Mouse (Mus musculus) frontal cortex, postnatal 10 days (tissue): ENCODE data around the gene Lrrc8d.
A peak's percentile ranks its signal among the peaks of the same experiment; 100 is the strongest.

ENCODE experiments used
- DNase-seq, 2 experiments: peaks; one replicate each; pipeline ENCODE4 v3.0.0; 2022; ENCODE audit warnings: low spot score in 2 of 2, mixed read lengths in 1 of 2

Lrrc8d gene

DNA sequence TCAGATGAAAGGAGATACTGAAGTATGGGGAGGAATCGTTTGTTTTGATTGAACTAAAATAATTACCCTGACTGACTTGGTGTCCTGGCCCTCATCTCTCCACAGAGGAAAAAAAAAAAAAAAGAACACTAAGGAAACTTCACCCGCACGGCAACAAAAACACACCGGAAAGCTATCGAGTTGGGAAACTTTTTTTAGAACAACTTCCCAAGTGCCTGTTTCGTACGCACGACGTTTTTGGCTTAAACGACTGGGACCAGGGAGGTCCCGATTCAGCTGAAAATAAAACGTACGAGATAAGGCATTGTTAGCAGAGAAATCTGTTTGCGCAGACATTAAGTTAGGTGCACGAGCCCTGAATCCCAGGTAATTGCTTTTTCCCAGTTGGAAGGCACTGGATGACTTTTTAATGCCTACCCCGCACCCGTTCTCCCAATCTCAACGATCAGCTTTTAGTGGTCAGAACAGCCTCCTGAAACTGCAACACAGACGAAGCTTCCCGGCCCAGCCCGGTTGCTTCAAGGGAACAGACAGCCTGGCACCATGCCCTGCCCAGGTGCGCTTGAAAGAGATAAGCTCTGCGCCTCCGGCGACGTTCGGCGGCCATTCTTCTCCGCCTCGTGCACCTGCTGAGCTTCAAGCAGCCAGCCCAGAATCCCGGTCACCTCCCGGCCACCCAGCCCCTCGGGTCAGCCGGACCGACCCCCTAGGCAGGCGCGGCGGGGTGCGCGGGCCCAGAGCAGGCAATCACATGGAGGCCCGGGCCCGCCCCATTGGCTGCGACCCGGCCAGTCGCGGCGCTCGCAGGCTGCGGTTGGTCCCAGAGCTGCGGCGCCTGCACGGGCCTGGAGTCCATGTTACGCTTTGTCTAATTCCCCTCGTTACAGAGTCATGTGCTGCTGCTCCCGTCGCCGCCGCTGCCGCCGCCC lies at the start of gene Lrrc8d:
Gene Lrrc8d (plus strand): TSS at position 829 of the 929 bp plus-strand sequence.
- peak; percentile 85 to 86 for DNase-seq

DNA sequence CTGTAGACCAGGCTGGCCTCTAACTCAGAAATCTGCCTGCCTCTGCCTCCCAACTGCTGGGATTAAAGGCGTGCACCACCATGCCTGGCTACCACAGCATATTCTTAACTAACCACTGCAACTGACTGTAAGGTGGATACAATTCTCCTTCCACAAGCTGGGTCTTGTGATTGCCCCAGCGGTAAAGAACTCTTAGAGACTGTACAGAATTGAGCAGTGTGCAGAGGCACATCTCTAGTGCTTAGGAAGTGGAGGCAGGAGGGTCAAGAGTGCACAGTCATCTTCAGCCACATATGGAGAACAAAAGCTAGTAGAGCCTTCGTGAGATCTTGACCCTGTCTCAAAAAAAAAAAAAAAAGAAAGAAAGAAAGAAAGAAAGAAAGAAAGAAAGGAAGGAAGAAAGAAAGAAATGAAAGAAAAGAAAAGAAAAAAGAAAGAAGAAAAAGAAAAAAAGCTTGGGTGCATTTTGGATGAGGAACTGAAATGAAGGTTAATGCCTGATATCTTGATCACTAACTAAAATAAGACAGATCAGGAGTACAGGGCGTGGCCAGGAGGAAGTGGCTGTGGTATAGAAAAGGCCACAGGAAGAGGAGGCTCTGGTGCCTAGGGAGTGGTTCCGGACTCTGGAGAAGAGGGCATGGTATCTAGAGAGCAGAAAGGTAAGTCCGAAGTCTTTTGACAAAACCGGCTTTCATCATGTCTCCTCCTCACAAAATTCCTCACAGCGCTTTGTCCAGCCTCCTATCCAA lies 48.9 kb upstream of the Lrrc8d start:
- no peak for DNase-seq

DNA sequence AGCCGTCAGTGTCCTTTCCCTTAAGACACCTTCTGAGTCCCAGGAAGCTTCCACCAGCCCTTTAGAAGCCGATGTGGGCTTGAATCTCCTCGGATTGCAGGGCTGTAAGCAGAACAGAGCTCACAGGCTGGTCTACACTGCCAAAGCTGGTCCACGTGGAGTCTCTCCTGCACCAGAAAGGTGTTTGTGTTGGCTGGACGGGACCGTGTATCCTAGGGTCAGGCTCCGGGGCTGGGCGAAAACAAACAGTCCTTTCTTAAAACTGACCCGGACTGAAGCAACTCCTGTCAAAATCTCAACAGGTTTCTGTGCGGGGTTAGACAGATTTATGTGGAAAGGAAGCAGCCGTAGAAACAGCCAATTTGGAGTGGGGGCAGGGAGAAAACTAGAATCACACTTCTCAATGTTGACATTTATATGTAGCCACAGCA lies 48.2 kb upstream of the Lrrc8d start:
- no peak for DNase-seq

DNA sequence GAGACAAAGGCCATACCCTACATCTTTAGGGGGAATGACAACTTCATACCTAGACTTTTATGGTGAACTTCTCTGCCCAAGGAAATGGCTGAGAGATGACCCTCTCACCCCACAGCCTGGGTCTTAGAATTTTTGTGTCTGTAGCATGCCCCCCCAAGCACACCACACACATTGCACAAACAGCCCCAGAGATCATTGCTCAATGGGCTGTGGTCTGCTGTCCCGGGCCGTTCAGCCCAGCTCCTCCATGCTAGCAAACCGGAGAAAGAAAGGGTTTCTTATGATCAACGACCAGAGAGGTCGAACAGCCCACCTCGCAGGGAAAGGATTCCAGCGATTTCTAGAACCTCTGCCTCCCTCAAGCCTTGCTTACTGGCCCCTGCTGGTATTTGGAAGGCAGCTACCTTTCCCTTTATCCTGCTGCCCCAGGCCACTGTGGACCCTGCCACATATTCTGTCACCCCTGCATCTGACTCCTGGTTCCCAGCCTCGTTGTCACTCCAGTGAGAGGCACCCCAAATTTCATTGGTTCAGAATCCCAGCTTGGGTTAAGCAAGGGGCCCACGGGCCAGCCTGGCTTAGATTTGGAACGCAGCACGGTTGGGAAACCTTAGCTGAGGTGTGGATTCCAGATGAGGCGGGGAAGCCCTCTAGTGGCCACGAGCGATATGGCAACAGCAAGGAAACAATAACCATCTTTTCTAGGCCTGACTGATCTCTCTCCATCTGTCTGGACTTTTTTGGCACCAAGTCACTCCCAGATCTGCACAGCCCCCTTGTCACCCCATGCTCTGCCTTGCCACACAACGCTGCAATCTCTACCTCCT lies 45.3 kb upstream of the Lrrc8d start:
- peak; percentile 62 to 82 for DNase-seq

DNA sequence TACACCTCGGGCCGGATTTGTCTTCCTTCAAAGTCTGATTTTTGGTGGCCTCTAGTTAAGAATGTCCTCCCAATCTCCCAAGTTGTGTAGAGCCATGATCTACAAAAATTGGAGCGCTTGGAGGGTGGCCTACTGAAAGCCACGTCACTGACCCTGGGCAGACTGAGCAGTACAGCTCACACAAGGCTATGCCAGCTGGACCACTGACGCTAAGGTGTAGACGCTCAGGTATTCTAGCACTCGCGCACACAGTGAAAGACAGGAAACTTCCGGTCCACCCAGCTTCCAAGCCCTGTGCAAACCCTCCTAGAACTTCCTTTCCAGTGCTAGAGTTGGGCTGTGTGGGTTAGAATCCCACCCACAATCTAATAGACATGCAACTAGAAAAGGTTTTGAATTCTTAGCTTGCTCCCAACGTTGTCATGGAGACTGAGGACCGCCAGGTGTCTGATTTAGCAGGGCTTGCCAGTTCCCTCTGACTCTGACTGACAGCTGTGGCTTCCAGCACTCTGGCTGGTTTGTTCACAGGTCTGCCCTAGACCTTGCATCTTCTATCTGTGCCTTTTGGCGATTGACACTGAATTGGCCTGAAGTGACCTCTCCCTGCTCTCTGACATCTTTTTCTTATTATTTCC lies 44.6 kb upstream of the Lrrc8d start:
- DNase-seq, result no peak

DNA sequence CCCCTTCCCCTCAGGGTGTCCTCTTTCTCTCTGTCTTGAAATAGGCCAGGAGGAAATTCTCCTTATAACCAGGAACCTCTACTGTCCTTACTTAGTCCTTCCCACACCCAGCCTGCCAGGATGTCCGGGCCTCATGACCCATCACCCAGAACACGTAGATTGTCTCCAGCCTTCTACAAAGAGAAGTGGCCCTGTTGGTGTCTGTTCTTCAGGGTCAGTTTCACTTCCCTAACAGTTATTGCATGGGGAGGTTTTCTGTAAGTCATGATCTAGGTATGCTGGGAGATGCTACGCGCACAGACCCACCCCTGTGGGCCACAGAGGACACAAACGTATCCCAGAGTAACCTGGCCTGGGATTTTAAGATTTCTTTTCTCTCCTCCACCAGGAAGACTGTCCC lies 37.9 kb upstream of the Lrrc8d start:
- DNase-seq, result no peak

DNA sequence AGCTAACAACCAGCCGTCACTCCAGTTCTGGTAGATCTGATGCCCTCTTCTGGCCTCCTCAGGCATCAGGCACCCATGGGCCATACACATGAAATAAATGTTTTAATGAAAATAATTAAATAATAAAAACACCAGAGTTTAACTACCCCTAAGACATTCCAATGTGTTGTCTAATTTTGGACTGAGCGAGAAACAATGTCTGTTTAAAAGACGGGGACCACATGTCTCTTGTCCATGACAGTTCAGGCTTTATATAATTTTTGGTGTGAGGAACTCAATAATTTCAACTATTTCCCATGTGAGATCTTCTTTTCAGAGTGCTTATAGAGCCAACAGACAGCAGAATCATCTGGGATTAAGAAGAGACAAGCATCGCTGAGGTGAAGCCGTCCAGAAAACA lies 32.8 kb upstream of the Lrrc8d start:
- DNase-seq, result no peak

DNA sequence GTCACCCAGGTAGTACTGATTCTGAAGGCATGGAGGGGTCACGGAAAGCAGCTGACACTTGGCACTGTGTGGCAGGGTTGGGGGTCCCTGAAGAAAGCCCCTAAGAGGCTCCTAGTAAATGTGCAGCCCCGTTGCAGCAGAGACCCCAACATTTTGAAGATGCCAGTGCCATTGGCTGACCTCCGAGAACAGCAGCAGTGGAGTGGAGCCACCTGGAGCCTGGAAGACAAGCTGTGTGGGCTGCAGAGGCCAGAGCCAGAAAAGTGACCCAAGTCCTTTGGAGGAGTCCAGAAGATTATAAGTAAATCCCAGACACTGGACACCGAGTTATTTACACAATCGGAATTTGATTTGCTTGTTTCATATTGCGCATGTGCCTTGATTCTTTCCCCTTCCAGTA lies 32.4 kb upstream of the Lrrc8d start:
- no peak for DNase-seq

DNA sequence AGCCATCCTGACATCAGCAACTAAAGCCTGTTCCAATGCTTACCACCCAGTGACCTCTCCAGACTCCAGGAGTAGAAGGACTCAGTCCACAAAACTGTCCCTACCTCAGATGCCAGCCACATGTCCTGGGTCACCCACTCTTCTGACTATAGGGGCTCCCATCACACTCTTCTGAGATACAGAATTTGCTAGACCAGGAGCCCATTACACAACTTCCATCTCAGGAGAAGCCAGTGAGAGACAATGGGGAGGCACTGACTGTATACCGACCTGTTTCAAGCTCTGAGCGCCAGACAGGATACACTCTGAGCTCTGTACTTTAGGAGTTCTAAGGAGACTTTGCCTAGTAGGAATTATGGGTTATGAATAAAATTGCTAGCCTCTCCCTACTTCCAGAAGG lies 30.7 kb upstream of the Lrrc8d start:
- no peak for DNase-seq

DNA sequence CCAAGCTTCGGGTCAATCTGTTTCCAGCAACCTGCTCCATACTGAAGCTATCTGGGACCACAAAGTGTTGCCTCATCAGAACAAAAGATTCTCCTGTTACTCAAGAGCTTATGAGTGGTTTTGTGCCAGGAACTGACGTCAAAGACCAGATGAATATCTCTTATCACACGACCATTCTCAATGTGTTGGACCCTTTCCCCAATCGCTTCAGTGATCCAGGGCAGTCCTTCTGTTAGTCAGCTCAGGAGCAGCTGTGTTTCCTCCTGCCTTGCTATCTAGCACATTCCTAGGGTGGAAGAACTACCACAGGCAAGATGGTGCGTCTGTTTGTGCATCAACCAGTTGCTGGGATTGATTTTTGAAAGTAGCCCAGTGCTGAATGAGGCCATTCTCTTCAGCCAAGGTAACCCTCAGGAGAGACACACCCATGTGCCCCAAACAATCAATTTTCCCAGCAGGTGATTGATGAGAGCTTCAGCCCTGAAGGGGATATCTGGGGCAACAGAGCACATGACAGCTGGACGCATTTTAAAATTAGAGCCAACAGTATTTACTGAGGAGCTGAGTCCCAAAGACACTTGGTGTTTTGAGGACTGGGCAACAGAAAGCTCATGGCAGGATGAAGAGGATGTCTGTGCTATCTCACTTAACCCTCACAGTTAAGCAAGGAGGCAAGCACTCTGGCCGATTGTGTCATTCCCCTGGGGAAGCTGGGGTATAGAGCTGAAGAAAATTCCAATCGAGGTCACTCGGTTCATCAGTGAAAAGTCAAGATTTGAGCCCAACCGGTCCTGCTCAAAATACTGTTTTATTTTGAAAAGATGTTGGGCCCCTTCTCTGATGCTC lies 30.0 kb upstream of the Lrrc8d start:
- no peak for DNase-seq

DNA sequence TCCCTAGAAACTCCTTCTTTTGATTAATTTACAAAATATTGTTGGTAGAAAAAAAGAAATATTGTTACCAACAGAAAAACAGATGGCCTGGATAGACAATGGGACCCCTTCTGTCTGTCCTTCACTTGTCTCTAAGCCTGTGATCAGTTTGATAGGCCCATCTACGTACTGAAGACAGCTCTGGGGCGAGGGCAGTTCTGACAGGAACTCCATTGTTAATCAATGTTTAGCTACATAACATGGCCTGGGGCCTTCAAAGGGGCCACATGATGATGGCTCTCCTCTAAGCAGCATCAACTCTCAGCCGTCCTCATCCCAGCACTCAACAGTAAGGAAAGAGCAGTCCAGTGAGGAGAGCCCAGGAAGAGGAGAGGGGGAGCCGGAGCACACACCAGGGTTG lies 27.4 kb upstream of the Lrrc8d start:
- DNase-seq, result no peak

DNA sequence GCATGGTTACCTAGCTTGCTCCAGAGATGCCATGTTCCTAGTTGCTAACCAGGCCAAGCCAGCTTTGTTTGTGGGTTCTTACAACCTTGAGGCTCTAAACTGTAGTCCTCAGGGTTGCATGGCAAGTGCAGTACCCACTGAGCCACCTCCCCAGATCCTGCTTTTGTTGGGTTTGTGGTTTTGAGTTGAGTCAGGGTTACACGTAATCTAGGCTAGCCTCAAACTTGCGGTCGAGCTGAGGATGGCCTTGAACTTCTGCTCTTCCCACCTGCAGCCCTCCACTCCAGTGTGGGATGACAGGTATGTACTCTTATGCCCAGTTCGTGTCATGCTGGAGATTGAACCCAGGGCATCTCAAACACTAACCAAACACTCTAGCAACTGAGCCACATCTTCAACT lies 24.3 kb upstream of the Lrrc8d start:
- DNase-seq, result no peak

DNA sequence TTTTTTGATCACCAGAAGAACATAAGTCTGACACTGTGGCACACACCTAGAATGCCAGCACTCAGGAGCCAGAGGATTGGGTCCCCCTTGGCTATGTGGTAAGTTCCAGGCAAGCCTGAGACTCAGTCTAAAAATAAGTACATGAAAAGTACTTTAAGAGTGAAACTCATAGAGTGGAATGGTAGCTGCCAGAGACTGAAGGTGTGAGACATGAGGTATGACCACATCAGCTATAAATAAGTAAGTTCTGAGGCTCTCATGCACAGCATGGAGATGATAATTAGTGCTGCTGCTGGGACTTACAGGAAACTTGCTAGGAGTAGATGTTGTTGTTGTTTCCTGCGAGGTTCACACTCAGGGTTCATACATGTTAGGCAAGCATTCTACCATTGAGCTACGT lies 22.7 kb upstream of the Lrrc8d start:
- DNase-seq, result no peak

DNA sequence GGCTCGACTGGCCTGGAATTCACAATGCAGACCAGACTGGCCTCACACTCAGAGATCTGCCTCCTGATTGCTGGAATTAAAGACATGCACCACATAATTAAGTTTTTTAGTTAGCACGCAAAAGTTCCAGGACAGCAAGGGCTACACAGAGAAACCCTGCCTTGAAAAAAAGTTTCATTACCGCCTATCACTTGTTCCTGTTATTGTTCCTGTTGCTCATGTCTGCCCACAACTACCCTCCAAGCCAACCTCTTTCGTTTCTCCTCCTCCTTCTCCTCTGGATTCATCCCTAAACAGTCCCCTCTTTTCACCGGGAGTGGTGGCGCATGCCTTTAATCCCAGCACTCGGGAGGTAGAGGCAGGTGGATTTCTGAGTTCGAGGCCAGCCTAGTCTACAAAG lies 21.5 kb upstream of the Lrrc8d start:
- no peak for DNase-seq

DNA sequence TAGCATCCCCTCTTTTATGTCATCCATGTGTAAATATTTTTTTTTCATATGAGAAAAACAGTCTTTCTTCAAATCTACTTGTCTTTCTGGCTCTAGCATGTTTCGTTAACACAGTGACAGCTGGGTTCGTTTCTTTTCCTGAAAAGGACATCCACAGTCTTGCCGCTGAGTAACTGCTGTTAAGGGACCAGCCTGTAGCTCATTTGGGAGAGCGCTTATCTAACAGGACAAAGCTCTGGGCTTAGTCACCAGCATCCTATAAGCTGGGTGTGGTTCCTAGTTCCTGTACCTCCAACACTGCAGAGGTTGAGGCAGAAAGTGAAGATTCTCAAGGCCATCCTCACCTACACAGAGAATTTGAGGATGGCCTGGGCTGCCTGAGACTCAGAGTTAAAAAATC lies 20.5 kb upstream of the Lrrc8d start:
- DNase-seq, result no peak

DNA sequence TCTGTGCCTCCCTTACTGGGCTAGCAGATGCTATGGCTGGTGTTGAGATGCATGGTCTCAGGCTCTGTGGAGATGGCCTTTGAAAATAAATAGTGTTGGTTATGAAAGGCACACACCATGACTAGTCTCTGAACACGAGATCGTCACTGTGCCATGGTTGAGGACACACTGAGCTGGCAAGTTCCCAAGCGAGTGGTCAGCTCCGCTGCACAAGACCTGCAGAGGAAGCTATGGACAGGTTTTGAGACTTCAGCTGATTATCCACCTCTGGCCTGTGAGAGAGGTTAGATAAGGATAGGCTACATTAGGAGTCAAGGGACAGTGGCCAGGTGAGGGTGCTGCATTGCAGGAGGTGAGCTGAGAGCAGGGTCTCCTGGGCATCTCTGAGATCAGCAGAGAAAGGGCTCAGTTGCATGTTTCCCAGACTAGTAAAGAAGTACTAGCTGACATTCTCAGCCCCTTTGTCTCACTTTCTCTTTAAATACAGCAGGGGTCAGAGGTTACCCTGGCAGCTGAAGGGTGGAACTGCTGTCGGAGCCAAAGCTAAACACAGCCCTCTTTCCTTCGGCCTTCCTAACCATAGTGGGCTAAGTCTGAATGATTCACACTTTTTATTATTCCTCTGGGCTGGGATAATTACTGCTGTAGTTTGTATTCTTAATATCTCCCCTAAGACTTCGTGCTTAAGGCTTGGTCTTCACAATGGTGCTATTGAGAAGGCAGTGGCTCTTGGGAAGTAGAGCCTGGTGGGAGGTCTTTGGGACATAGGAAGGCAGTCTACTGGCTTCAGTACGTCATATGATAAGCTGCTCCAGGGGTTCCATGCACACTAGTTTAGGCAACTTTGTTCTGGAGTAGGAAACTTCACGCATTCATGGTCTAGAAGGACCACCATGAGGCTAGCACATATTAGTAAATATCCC lies 19.6 kb upstream of the Lrrc8d start:
- DNase-seq, result no peak

DNA sequence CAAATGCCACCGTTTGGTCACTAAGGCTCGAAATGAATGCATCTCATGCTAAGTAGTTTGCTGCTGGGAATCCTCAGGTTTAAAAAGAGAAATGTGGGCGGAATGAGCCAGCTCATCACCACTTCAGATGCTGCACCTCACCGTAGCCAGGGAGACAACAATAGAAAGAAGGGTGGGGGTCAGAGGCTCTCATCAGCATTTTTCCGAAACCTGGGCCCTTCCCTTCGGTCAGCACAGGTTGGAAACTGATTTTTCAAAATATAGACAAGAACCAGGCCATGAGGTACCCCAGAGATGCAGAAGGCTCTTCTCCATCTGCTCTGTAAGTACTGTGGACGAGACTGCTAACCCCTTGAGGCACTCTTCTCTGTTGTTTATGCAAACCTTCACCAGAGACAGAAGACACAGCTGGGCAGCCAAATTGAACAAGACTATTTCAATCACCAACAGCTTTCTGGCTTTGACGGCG lies 17.6 kb upstream of the Lrrc8d start:
- DNase-seq, result no peak

DNA sequence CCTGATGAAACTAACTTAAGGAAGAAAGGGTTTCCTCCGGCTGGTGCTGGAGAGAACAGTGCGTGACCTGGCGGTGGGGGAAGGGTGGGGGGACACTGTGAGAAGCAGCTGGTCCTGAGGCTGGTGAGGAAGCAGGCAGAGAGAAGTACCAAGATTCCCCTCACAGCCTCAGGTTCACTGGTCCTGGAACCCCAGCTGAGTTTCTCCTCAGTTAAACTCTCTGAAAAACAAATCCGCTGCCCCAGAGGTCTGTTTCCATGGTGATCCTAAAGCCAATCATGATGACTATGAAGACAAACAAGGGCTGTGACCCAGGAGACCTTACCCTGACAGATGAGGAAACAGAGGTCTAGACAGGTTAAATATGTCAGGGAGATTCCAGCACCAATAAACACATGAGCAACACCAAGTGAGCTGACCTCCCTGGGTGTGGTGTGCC lies 15.8 kb upstream of the Lrrc8d start:
- no peak for DNase-seq

DNA sequence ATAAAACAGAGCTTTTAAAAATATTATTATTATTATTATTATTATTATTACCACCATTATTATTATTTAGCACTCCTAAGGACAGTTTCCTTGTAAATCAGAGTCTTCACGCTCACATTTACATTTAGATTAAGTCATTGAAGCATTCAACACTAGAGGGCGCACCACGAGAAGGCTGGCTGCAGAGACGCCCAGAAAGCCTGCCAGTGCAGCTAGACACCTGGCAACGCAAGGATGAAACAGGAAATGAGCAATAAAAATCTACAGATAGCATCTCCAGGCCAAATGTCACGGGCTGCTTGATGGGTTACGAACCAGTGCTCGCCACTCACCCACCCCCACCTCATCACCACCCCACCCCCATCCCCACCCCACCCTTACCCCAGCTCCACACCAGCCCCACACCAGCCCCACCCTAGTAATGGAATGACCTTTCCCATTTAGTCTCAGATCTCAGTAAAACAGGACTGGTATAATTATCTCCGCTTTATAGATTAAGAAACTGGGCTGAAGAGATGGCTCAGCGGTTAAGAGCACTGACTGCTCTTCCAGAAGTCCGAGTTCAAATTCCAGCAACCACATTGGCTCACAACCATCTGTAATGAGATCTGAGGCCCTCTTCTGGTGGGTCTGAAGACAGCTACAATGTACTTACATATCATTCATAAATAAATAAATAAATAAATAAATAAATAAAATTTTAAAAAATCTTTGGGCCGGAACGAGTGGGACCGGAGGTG lies 14.7 kb upstream of the Lrrc8d start:
- peak; percentile 47 to 66 for DNase-seq
